Mouse (Mus musculus) MEL (cell line): Measurements from ENCODE around the gene Rps6ka2.

ENCODE experiments used
- CHD2 ChIP-seq: IDR thresholded peaks from 2 replicates; pipeline ENCODE4 v1.6.1; 2011; ENCODE audit warnings: low read length, improper control_type of control experiment
- CTCF ChIP-seq, 3 experiments: IDR thresholded peaks in 2 of 3; conservative IDR thresholded peaks in 1 of 3; 2 replicates each; pipeline ENCODE4 v1.5.1; 2011 to 2012; ENCODE audit warnings: low read length in 3 of 3, low read depth in 2 of 3, mild to moderate bottlenecking in 2 of 3, improper control_type of control experiment in 1 of 3, inconsistent platforms in 1 of 3, mixed read lengths in 1 of 3, moderate library complexity in 1 of 3; ENCODE audit not compliant: control insufficient read depth in 1 of 3, insufficient read depth in 1 of 3, poor library complexity in 1 of 3, severe bottlenecking in 1 of 3
- NELFE ChIP-seq: IDR thresholded peaks from 2 replicates; pipeline ENCODE4 v1.6.1; 2011; ENCODE audit warnings: low read depth, low read length, improper control_type of control experiment
- POLR2A ChIP-seq, 2 experiments: IDR thresholded peaks; 2 replicates each; pipeline ENCODE4 v1.6.1; 2011 to 2012; ENCODE audit warnings: low read length in 2 of 2, mild to moderate bottlenecking in 2 of 2, control low read depth in 1 of 2, improper control_type of control experiment in 1 of 2, low read depth in 1 of 2, moderate library complexity in 1 of 2; ENCODE audit not compliant: control insufficient read depth in 1 of 2, insufficient read depth in 1 of 2, poor library complexity in 1 of 2
- POLR2AphosphoS5 ChIP-seq: IDR thresholded peaks from 2 replicates; pipeline ENCODE4 v1.6.1; 2012; ENCODE audit warnings: low read depth, borderline replicate concordance, mild to moderate bottlenecking, inconsistent platforms, low read length, moderate library complexity, mixed read lengths
- RCOR1 ChIP-seq: IDR thresholded peaks from 2 replicates; pipeline ENCODE4 v1.6.1; 2012; ENCODE audit warnings: low read depth, mild to moderate bottlenecking, inconsistent platforms, low read length, improper control_type of control experiment
- SIN3A ChIP-seq: IDR thresholded peaks from 2 replicates; pipeline ENCODE4 v1.6.1; 2012; ENCODE audit warnings: low read length, improper control_type of control experiment, inconsistent platforms
- ZNF384 ChIP-seq: IDR thresholded peaks from 2 replicates; pipeline ENCODE4 v1.6.1; 2012; ENCODE audit warnings: low read depth, mild to moderate bottlenecking, inconsistent platforms, low read length, improper control_type of control experiment

- no peak for TF ChIP-seq POLR2A (IDR thresholded peaks at IDR 0.05; ENCODE audit: control insufficient read depth in 1 of 2, insufficient read depth in 1 of 2, low read depth in 1 of 2, low read length in 2 of 2, poor library complexity in 1 of 2)
- TF ChIP-seq POLR2AphosphoS5, result no peak
- TF ChIP-seq NELFE, result no peak
- no peak for TF ChIP-seq ZNF384
- no peak for TF ChIP-seq RCOR1
- TF ChIP-seq SIN3A, result no peak
- TF ChIP-seq CTCF (IDR thresholded peaks at IDR 0.05 in 2 of 3, conservative IDR thresholded peaks at IDR 0.05 in 1 of 3; ENCODE audit: control insufficient read depth in 1 of 3, insufficient read depth in 1 of 3, low read depth in 2 of 3, low read length in 3 of 3, poor library complexity in 1 of 3, severe bottlenecking in 1 of 3), result no peak
- no peak for TF ChIP-seq CHD2
Measured at GRCm38 (mm10) chr17:7218396-7218795, 48.5 kb downstream of the Rps6ka2 start.
